Mouse (Mus musculus): ENCODE measurements at regions not wholly inside any gene's neighbourhood (a gene's known extent, or its start where the extent isn't known, plus 50 kb on each side); places are given as distances from the start of the nearest gene placed in this dataset.

DNA sequence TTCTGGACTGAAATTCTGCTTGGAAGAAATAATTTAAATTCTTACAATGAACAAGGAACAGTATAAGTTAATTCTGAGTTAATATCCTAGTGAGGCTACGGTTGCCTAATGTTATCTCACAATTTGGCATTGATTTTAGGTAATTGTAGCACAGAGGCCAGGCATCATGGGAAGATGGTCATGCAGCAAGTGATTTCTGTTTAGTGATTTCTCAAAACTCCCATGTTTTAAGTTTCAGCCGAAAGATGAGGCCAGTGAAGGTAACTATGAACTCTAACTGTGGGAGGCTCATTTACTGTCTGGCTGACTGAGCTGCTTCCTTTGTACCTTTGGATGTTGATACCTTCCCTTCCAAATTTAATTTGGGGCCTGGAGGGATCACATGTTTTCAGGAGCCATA is 65.6 kb upstream of the Cwc22 start:
- DNase-seq (ENCODE audit: low spot score), result no peak

DNA sequence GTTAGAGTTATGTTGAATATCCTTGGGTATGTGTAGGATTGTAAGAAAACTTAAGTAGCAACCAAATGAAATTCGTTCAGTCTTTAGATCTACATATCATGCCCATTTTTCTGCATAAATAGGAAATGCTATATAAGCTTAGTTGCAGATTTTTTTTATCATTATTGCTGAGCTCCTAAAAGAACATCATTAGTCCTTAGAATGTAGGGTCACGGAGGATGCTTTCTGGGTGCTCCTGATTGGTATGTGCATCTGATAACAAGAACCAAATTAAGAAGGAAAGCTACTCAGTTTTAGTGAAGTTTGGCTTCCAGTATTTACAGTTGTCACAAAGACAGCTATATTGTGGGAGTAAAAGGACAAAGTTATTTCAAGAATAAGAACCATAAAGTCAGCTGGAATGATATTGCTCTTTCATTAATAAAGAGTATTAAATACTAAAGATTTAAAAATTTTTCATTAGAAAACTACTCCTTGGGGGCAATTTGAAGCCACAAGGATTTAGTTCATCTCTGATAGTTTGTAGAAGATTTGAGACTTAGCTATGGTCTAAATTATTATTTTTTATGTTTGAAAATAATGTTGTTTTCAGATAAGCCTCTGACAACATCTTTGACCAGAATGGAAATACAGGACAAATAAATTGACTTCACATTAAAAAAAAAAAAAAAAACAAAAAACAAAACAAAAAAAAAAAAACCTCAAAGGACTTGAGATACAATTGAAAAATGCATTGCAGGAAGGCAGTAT is 65.1 kb upstream of the Cwc22 start:
- no peak for DNase-seq (ENCODE audit: low spot score)

DNA sequence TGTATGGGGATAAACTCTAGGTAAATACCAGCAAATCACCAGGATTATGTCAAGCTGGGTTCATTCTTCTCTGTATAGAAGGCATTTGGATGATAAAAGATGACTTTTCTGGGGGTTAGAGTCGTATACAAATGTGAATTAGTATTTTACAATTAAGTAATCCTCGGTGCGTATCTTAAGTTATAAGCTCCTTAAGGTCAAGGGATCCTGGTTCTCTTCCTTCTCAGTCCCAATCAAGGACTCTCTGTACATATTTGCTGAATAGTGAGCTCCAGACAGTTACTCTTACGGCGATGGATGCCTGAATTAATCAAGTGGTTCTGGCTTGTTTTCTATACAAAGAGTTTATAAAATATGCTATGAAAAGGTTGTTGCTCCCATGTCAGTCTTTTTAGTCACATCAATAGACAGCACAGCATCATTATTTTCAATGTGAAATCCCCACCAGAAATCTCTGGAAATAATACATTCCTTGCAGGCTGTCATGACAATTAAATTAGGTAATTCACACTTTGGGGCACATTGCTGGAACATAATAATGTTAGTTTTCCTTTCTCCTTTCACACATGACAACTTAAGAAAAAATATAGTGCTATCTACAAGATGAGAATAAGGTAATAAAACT is 64.0 kb upstream of the Cwc22 start:
- no peak for DNase-seq (ENCODE audit: low spot score)

DNA sequence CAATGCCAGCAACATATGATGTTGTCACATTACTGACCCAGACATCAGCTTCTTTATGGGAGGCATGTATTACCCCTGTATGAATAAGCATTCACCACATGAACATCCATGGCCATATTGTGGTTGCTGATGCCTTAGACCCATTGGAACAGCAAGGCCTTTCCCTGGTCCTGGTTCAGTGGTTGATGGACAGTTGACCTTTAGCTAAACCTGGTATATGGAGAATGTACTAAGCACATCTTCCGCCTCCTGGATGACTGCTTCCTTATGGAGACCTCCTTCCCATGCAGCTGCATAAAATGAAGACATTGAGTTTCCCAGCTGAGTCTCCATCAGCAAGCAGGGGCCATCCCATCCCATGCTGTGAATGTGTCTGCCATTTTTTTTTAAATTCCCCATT is 61.9 kb upstream of the Cwc22 start:
- no peak for DNase-seq (ENCODE audit: low spot score)

DNA sequence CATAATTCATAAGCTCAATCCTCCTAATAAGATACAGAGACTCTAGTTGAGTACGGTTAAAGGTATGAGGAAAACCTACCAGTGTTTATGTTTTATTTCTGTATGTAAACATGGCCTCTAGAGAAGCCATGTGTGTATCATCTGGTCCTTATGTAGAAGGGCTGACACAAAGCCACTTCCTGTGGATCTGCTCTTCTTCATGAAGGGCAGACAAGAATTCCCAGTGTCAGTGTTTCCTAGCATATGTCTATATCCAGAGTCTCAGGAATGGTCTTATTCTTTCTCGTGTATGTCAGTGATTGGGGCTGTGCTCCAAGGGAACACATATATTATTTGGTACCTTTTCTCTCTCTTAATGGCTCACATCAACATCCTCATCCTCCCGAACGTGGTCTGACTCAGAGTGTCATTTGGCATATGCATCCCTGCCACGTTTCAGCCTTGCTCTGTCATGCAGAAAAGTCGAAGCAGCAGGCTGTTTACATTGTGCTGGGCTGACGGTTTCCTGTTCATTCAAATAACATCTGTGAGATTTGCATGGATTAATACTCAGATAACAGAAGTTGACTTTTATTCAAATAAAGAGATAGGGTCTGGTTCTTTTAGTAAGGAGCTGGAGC is 59.3 kb upstream of the Cwc22 start:
- no peak for DNase-seq (ENCODE audit: low spot score)

DNA sequence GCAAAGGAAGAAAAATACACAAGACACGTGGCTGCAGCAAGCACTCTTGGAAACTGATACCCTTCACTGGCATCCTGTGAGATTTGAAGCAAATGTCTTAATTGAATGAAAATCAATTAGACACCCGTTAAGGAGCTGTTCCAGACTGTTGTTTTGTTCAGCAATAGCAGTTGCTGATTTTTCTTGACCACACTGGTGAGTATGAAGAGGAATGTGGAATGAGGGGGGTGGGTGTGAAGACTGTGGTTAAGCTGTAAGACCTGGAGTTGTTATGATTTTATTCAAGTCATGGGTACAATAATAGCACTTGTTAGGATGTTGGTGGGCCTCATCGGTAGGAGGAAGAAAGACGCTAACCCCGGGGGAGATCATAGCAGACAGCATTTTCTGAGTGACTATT is 58.3 kb upstream of the Cwc22 start:
- DNase-seq (ENCODE audit: low spot score), result no peak
